Mouse (Mus musculus): ENCODE measurements at regions not wholly inside any gene's neighbourhood (a gene's known extent, or its start where the extent isn't known, plus 50 kb on each side); places are given as distances from the start of the nearest gene placed in this dataset.

DNA sequence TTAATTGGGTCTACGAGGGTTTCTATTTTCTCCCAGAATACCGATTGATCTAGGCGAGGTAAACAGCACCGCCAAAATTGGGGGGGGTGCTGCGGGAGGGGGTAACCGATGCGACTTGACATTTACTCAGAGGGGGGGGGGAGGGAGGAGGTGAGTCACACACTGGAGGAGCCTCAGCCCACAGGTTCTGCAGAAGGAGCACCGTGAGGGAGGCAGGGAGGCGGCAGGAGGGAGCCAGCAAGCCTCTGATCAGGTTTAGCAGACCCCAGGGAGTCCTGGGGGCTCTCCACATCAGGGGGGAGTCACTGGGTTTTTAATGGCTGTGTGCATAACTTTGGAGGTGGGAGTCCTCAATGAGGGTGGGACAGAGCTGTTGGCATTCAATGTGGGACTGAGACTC, 51.3 kb upstream of the Ier5l start:
- no peak for DNase-seq (ENCODE audit: low spot score in 2 of 2)

DNA sequence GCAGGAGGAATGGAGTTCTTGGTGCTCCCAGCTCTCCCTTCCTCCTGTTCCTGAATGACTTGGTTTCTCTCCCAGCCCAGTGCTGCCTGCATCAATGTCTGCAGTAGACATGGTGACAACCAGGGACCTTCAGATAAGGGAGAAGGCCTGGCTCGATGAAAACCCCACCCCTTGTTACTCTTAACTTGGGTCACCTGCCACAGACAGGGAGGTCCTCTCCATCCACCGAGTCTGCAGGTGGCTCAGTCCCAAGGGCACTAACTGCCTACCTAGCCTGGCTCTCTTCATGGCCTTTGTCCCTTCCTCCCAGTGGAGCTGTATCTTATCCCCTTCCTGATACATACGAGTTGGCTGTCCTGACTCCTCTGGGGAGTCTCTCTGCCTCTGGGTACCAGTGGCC, 51.8 kb upstream of the Ier5l start:
- DNase-seq (ENCODE audit: low spot score in 2 of 2), result no peak

DNA sequence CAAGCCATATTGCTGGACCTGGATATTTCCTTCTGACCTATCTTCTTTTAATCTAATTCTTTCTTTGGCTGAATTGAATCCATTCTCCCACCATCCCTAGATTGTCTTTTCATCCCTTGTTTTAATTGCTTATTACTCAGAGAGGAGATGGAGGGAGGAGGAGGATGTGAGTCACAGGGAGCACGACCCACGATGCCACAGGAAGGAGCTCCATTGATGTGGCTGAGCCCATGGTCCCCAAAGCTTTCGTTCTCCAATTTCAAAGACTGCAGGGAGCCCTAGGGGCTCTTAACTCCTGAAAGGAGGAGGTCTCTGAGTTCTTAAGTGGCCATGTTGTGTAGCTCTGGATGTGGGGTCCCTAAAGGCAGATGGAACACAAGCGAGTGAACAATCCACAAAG, 53.5 kb upstream of the Ier5l start:
- DNase-seq (ENCODE audit: low spot score in 2 of 2), result no peak

DNA sequence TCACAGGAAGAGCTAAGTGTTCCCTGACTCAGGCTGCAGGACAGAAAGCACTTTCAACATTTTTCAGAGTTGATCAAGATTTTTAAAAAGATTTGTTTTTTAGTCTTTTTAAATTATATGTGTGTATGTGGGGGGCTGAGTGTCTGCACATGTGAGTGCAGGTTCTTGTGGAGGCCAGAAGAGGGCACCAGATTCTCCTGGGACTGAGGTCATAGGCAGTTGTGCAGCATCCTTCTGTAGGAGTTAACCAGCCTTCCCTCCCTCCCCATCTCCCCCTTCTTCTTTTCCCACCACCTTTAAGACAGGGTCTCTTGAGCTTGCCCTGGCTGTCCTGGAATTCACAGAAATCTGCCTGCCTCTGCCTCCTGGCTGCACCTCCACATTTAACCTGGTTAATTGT, 58.9 kb upstream of the Ier5l start:
- DNase-seq (ENCODE audit: low spot score in 2 of 2), result no peak

DNA sequence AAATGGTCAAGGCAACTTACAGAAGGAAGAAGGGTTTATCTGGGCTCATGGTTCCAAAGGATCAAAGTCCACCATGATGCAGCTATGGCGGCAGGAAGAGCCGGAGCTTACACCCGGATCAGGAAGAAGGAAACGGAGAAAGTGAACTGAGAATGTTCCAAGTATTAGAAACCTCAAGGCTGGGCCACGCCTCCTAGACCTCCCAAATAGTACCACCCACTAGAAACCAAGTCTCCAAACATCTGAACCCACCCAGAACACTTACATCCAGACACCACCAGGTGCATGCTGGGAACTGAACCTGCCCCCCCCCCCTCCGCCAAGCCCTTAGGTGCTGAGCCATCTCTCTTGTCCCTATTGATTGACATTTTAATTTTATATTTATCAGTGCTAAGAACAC, 59.3 kb upstream of the Ier5l start:
- no peak for DNase-seq (ENCODE audit: low spot score in 2 of 2)

DNA sequence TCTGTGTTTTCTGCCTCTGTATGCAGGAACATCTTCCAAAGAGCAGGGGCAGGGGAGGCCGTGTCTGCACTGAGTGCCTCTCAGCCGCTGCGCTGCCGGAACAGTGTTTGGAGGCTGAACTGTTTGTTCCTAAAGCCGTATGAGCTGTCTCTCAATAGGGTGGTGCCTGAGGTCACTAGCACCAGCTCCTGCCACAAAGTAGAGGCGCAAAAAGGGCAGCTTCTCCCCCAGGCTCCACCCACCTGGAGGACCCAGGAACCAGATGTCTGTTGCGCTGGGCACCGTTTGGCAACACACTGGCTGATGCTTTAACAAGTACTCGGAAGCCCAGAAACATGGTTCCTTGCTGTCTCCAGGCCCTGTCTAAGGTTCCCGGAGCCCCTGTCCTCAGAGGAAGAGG, 60.4 kb upstream of the Cstad start:
- no peak for DNase-seq (ENCODE audit: low spot score in 2 of 2)

DNA sequence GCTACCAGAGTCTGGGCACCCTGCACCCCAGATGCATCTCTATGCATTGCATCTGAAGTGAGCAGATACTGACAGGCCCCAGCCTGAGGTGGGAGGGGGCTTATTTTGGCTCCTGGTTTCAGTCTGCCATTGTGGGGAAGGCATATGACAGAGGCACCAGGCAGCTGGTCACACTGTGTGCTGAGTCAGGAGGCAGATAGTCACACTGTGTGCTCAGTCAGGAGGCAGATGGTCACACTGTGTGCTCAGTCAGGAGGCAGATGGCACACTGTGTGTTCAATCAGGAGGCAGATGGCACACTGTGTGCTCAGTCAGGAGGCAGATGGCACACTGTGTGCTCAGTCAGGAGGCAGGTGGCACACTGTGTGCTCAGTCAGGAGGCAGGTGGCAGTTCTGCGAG, 55.5 kb upstream of the Cstad start:
- no peak for DNase-seq (ENCODE audit: low spot score in 2 of 2)

DNA sequence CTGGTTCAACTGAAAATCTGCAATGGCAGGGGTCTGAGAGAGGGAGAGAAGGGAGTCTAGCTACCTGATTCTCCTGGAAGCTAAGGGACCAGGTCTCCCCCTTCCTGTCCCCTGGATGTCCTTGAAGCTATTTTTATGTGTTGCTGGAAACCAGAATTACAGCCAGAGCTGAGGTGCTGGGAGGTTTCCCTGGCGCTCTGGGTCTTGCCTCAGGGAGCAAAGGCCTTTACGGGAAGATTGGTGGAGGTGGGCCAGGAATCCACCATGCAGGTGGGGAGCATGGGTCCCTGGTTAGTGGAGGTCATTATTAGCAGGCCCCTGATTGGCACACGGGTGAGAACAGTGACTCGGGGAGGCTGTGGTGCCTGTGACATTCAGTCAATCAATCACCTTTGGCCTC, 53.3 kb upstream of the Cstad start:
- no peak for DNase-seq (ENCODE audit: low spot score in 2 of 2)

DNA sequence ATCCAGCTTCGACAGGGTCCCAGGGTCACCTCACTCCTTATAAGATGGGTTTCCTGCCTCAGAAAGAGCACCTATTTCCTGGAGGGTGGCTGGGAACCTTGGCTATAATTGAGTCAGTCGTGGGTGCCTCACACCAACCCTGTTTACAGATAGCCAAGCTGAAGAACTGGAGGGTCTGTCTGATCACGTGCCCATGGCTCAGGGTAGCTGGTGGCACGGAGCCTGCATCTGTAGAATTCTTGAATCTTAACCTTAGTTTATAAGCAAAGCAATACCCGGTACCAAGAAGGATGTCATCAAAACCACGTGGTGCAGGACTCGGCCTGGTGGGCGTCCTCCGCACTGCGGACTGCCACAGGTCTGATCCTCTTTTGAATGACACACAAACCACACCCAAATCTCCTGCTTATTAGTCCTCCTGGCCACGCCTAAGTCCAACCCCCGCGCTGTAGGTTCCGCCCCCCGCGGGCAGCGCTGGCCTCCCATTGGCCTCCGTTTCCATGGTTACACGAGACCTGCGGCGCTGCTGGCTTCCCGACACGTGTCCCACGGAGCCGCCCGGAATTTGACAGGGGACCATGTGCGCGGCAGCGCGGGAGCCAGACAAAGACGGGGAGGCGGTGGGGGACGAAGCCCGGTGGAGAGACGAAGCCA, 49.9 kb upstream of the Cstad start:
- DNase-seq (ENCODE audit: low spot score in 2 of 2), result peak; percentile 91 to 95
